Mouse (Mus musculus) heart, embryonic 15.5 days (tissue): ENCODE measurements around the gene Gm14305. TPM values are rescaled to one million over a fixed set of nuclear protein-coding genes. Genes with fewer than 3 reads are reported as not detected.
"Not testable (repeated sequence)": the region's sequence is repeated elsewhere in the genome, so short reads cannot be mapped to it uniquely, and the experiment has no call there.

Source experiments
- ATAC-seq: fragments of 200-750 bp; cut with Nextera tagmentation; replicated peaks from 2 replicates; pipeline ENCODE4 v1.8.0; 2017; ENCODE audit warnings: low read depth, moderate TSS enrichment; ENCODE audit not compliant: insufficient number of reproducible peaks, insufficient read depth, low FRiP score
- H3K27ac ChIP-seq: fragments of 300-500 bp; sonication (generic); 2 replicates; pipeline ENCODE4 v1.5.1; 2015; ENCODE audit warnings: mild to moderate bottlenecking, inconsistent platforms
- H3K27me3 ChIP-seq: fragments of 300-500 bp; sonication (generic); 2 replicates; pipeline ENCODE4 v1.6.1; 2015; ENCODE audit warnings: inconsistent platforms
- H3K36me3 ChIP-seq: fragments of 300-500 bp; sonication (generic); 2 replicates; pipeline ENCODE4 v1.6.1; 2015; ENCODE audit warnings: mild to moderate bottlenecking, inconsistent platforms
- H3K4me1 ChIP-seq: fragments of 300-500 bp; sonication (generic); replicated peaks from 2 replicates; pipeline ENCODE4 v1.6.1; 2015; ENCODE audit warnings: inconsistent platforms
- H3K4me2 ChIP-seq: fragments of 300-500 bp; sonication (generic); 2 replicates; pipeline ENCODE4 v1.6.1; 2015; ENCODE audit warnings: inconsistent platforms, mild to moderate bottlenecking, moderate library complexity
- H3K4me3 ChIP-seq: fragments of 300-500 bp; sonication (generic); 2 replicates; pipeline ENCODE4 v1.5.1; 2015; ENCODE audit warnings: mild to moderate bottlenecking, inconsistent platforms
- H3K9ac ChIP-seq: fragments of 300-500 bp; sonication (generic); 2 replicates; pipeline ENCODE4 v1.6.1; 2015; ENCODE audit warnings: mild to moderate bottlenecking, inconsistent platforms
- H3K9me3 ChIP-seq: fragments of 300-500 bp; sonication (generic); replicated peaks from 2 replicates; pipeline ENCODE4 v1.6.1; 2016; ENCODE audit warnings: inconsistent platforms
- WGBS: fragments of 180-500 bp; shearing (Covaris S2); methylation state at CpG from one replicate; pipeline ENCODE4 v1.1.7; 2015; ENCODE audit warnings: mixed read lengths; 5-methylcytosine and 5-hydroxymethylcytosine counted together
- polyA plus RNA-seq: library from polyadenylated mRNA; unstranded; fragments of >200 nt; fragmentation: Nextera tagmentation; extraction: Ambion mirVana; gene quantifications from 2 replicates; pipeline ENCODE4 v1.2.1, GENCODE M21; 2015

Gene Gm14305
- 20.1 and 21.7 TPM in 2 replicates for polyA plus RNA-seq

GRCm38 (mm10) chr2:176708051-176708450 lies at the start of gene Gm14305:
Gene Gm14305 (plus strand): TSS chr2:176708328.
- not testable (repeated sequence) for H3K27me3 ChIP-seq, H3K36me3 ChIP-seq, H3K9me3 ChIP-seq, ATAC-seq, H3K4me1 ChIP-seq
- Histone ChIP-seq H3K4me3 (peak within 1 kb of the TSS; percentile 57), H3K4me2 (peak within 1 kb of the TSS; percentile 51), H3K9ac (peak within 1 kb of the TSS; percentile 59), H3K27ac (peak within 1 kb of the TSS; percentile 56; the same call in 1 of the 2 replicates)
- WGBS: 0% methylated on average over 3 of the region's 6 CpGs

GRCm38 (mm10) chr2:176670222-176670621 lies 37.9 kb upstream of the Gm14305 start, which contains the start of gene Zfp973:
Gene Zfp973 (plus strand): TSS chr2:176670522.
- not testable (repeated sequence) for H3K9ac ChIP-seq, H3K4me2 ChIP-seq, H3K27ac ChIP-seq, H3K4me3 ChIP-seq, H3K4me1 ChIP-seq, H3K27me3 ChIP-seq, H3K36me3 ChIP-seq, H3K9me3 ChIP-seq, ATAC-seq
- no CpG with 5 or more reads among the region's 6 CpGs for WGBS

Other genes with a start within 250 kb of the Gm14305 start
- 4.0 and 8.2 TPM in 2 replicates for gene Gm14434, start 221.5 kb upstream of the Gm14305 start, polyA plus RNA-seq
- not detected in 2 replicates for gene Zfp967, start 187.3 kb upstream of the Gm14305 start, polyA plus RNA-seq
- gene Gm14308, start 72.0 kb upstream of the Gm14305 start, polyA plus RNA-seq: 8.2 and 14.0 TPM in 2 replicates
- gene Zfp973, start 37.8 kb upstream of the Gm14305 start, polyA plus RNA-seq: 8.2 and 8.9 TPM in 2 replicates
- 11.1 and 12.1 TPM in 2 replicates for gene Gm14295, start 90.3 kb downstream of the Gm14305 start, polyA plus RNA-seq
- not detected in 2 replicates for gene Gm14408, start 122.8 kb downstream of the Gm14305 start, polyA plus RNA-seq
- 4.6 and 8.3 TPM in 2 replicates for gene Gm14296, start 219.5 kb downstream of the Gm14305 start, polyA plus RNA-seq